Mouse (Mus musculus) brown adipose tissue, adult 24 weeks (tissue): ENCODE data around the gene Pglyrp1. TPM values are rescaled to one million over a fixed set of nuclear protein-coding genes. Genes with fewer than 3 reads are reported as not detected.

Source experiments
- polyA plus RNA-seq: library from polyadenylated mRNA; stranded (reverse); fragments of >200 nt; gene quantifications from 2 replicates; pipeline ENCODE4 v1.2.4, GENCODE M21; 2012; ENCODE audit not compliant: missing spikeins, insufficient read depth, insufficient read length

Pglyrp1 gene
- polyA plus RNA-seq, 1 experiment, result 2.0 TPM

Other genes with a start within 250 kb of the Pglyrp1 start
- gene Psg21, start 214.6 kb upstream of the Pglyrp1 start, polyA plus RNA-seq, result not detected in 2 replicates
- gene Psg20, start 185.1 kb upstream of the Pglyrp1 start, polyA plus RNA-seq, result not detected in 2 replicates
- not detected in 2 replicates for gene Psg22, start 153.2 kb upstream of the Pglyrp1 start, polyA plus RNA-seq
- gene Psg19, start 72.8 kb upstream of the Pglyrp1 start, polyA plus RNA-seq, result not detected in 2 replicates
- not detected in 2 replicates for gene Psg17, start 49.7 kb upstream of the Pglyrp1 start, polyA plus RNA-seq
- 1.6 and 2.0 TPM in 2 replicates for gene Mill2, start 31.4 kb upstream of the Pglyrp1 start, polyA plus RNA-seq
- gene Ccdc61, start 39.1 kb downstream of the Pglyrp1 start, polyA plus RNA-seq, result 4.4 and 6.3 TPM in 2 replicates
- 1.1 and 1.6 TPM in 2 replicates for gene Nova2, start 54.6 kb downstream of the Pglyrp1 start, polyA plus RNA-seq
- gene Nanos2, start 116.1 kb downstream of the Pglyrp1 start, polyA plus RNA-seq, result not detected in 2 replicates
- 2.7 and 6.0 TPM in 2 replicates for gene Mypop, start 119.9 kb downstream of the Pglyrp1 start, polyA plus RNA-seq
- gene Irf2bp1, start 132.7 kb downstream of the Pglyrp1 start, polyA plus RNA-seq, result 7.9 and 11.4 TPM in 2 replicates
- gene Foxa3, start 152.2 kb downstream of the Pglyrp1 start, polyA plus RNA-seq, result not detected in 2 replicates
- 28.1 and 42.9 TPM in 2 replicates for gene Sympk, start 153.0 kb downstream of the Pglyrp1 start, polyA plus RNA-seq
- gene Rsph6a, start 183.4 kb downstream of the Pglyrp1 start, polyA plus RNA-seq, result not detected in 2 replicates
- gene Dmwd, start 204.9 kb downstream of the Pglyrp1 start, polyA plus RNA-seq, result 9.6 and 12.0 TPM in 2 replicates
- gene Dmpk, start 212.5 kb downstream of the Pglyrp1 start, polyA plus RNA-seq, result 50.7 and 72.5 TPM in 2 replicates
- 6.2 and 7.1 TPM in 2 replicates for gene Six5, start 223.3 kb downstream of the Pglyrp1 start, polyA plus RNA-seq
- not detected in 2 replicates for gene Gm4969, start 247.0 kb downstream of the Pglyrp1 start, polyA plus RNA-seq
- gene Fbxo46, start 248.5 kb downstream of the Pglyrp1 start, polyA plus RNA-seq, result 1.7 and 3.3 TPM in 2 replicates